Mouse (Mus musculus): ENCODE data around the gene 1700129C05Rik. TPM values are rescaled to one million over a fixed set of nuclear protein-coding genes. Genes with fewer than 3 reads are reported as not detected.

The 1700129C05Rik gene
- polyA plus RNA-seq, 1 experiment from 2014 or later: not detected

DNA sequence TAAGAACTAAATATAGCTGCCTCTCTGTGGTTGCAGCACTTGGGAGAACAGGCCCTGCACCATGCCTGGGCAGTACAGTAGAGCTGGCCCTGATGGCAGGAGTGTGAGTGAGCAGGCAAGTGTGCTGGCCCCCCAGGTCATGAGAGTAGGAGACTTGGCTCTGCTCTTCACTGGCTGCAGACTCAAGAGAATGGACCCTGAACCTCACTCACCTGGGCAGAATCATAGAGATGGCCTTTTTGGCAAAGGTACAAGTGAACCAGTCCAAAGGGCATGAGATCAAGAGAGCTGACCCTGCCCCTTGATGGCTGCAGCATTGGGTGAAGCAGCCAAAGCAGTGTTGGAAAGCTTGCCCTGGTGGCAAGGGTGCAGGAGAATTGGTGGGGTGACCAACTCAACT is 49.1 kb downstream of the 1700129C05Rik start:
- no peak overlapping the region for H3K9ac ChIP-seq (ENCODE audit: low read length)
- H3K36me3 ChIP-seq (ENCODE audit: control insufficient read depth, insufficient read depth, low read length): no peaks in the 10 kb centered on the region
- no peak overlapping the region for H3K4me3 ChIP-seq (ENCODE audit: low read depth, low read length)
- no peaks in the 10 kb centered on the region for H3K27me3 ChIP-seq (replicated peaks; ENCODE audit: control insufficient read depth, insufficient read depth, low read length)
- no peaks in the 10 kb centered on the region for H3K9me3 ChIP-seq (replicated peaks; ENCODE audit: control insufficient read depth, low read length)
- ATAC-seq: no peak
- H3K4me2 ChIP-seq (ENCODE audit: low read length): no peak overlapping the region
- H3K27ac ChIP-seq (ENCODE audit: low read depth, low read length): no peak overlapping the region
- DNase-seq (ENCODE audit: low spot score): no peak
- H3K4me1 ChIP-seq (ENCODE audit: control insufficient read depth, insufficient read depth, low read length): no peaks in the 10 kb centered on the region

DNA sequence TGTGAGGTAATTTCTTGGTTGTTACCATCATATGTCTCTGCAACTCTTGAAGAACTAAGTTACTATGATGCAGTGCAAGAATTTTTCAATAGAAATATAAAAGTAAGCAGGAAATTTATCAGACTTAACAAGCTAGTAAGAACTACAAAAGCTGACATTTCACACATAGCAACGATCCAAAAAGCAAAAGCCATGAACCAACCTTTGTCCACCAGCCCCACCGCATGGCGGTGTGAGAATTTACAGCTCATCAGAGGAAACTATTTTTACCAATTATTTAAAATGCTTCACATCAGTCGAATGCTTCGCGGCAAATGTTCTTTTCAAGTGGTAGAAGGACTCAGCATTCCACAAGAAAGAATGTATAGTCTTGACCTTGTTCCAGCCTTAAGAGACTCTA is 58.3 kb downstream of the 1700129C05Rik start:
- no peaks in the 10 kb centered on the region for H3K36me3 ChIP-seq (ENCODE audit: control insufficient read depth, insufficient read depth, low read length)
- H3K27me3 ChIP-seq (replicated peaks; ENCODE audit: control insufficient read depth, insufficient read depth, low read length): no peaks in the 10 kb centered on the region
- H3K4me2 ChIP-seq (ENCODE audit: low read length): no peak overlapping the region
- no peak overlapping the region for H3K9ac ChIP-seq (ENCODE audit: low read length)
- H3K27ac ChIP-seq (ENCODE audit: low read depth, low read length): no peak overlapping the region
- DNase-seq (ENCODE audit: low spot score): peak; percentile 67
- WGBS: 29% methylated on average over 6 of the region's 6 CpGs
- no peak overlapping the region for H3K4me3 ChIP-seq (ENCODE audit: low read depth, low read length)
- no peak for ATAC-seq
- H3K9me3 ChIP-seq (replicated peaks; ENCODE audit: control insufficient read depth, low read length): no peaks in the 10 kb centered on the region
- no peaks in the 10 kb centered on the region for H3K4me1 ChIP-seq (ENCODE audit: control insufficient read depth, insufficient read depth, low read length)

Other genes starting within 250 kb of the 1700129C05Rik start
- gene Gm5142, start 35.9 kb upstream of the 1700129C05Rik start, polyA plus RNA-seq (2014; fragmentation: Nextera tagmentation; extraction: Ambion mirVana): not detected in 2 replicates
- gene Rcbtb1, start 58.3 kb upstream of the 1700129C05Rik start, polyA plus RNA-seq (2014; fragmentation: Nextera tagmentation; extraction: Ambion mirVana): 43.0 and 56.0 TPM in 2 replicates
- gene Gm6904, start 117.3 kb upstream of the 1700129C05Rik start, polyA plus RNA-seq (2014; fragmentation: Nextera tagmentation; extraction: Ambion mirVana): not detected in 2 replicates
- gene Phf11a, start 154.6 kb upstream of the 1700129C05Rik start, polyA plus RNA-seq (2014; fragmentation: Nextera tagmentation; extraction: Ambion mirVana): not detected in 2 replicates
- gene Phf11b, start 198.5 kb upstream of the 1700129C05Rik start, polyA plus RNA-seq (2014; fragmentation: Nextera tagmentation; extraction: Ambion mirVana): 0.27 and 0.43 TPM in 2 replicates
- gene Phf11d, start 222.6 kb upstream of the 1700129C05Rik start, polyA plus RNA-seq (2014; fragmentation: Nextera tagmentation; extraction: Ambion mirVana): 0.18 and 0.30 TPM in 2 replicates

Measured in forebrain, embryonic 14.5 days (tissue).